Mouse (Mus musculus): ENCODE data around the gene Ung. TPM values are rescaled to one million over a fixed set of nuclear protein-coding genes. Genes with fewer than 3 reads are reported as not detected.

Ung gene
- polyA plus RNA-seq, 1 experiment from 2014 or later = 15.1 TPM

- H3K27me3 ChIP-seq (ENCODE audit: control insufficient read depth, insufficient read depth, low read length) = no peaks in the 10 kb centered on the region
- no peak within 1 kb of the TSS for H3K4me2 ChIP-seq (replicated peaks; ENCODE audit: low read depth)
- H3K27ac ChIP-seq (replicated peaks) = peak within 1 kb of the TSS; percentile 30; the same call in 1 of the 2 replicates
- WGBS = 38% methylated on average over 19 of the region's 19 CpGs
- no peak for TF ChIP-seq EP300 (optimal IDR thresholded peaks at IDR 0.05)
- no peak for TF ChIP-seq CTCF (IDR thresholded peaks at IDR 0.05; ENCODE audit: low read depth)
- H3K4me3 ChIP-seq (ENCODE audit: low read depth, low read length) = no peak within 1 kb of the TSS
- ATAC-seq (ENCODE audit: low FRiP score, low TSS enrichment) (peak; percentile 58; the same call in 1 of the 2 replicates), DNase-seq (ENCODE audit: low spot score) (peak; percentile 51)
- no peak within 1 kb of the TSS for H3K9ac ChIP-seq (ENCODE audit: low read length)
- H3K4me1 ChIP-seq (replicated peaks; ENCODE audit: control insufficient read depth, insufficient read depth) = no peaks in the 10 kb centered on the region
- no peaks in the 10 kb centered on the region for H3K9me3 ChIP-seq (ENCODE audit: control insufficient read depth, low read length)
- no peaks in the 10 kb centered on the region for H3K36me3 ChIP-seq (ENCODE audit: control insufficient read depth, insufficient read depth, low read length)
These were observed 16.1 kb downstream of the Ung start, which contains the start of gene Acacb for GRCm38 (mm10) chr5:114146028-114146888. TSS of gene Acacb (plus strand) at chr5:114146535.

GRCm38 (mm10) chr5:114147043-114147972 is 17.1 kb downstream of the Ung start:
- Histone ChIP-seq H3K27ac (replicated peaks) (no peak overlapping the region), H3K4me3 (ENCODE audit: low read depth, low read length) (no peak overlapping the region), H3K27me3 (ENCODE audit: control insufficient read depth, insufficient read depth, low read length) (no peaks in the 10 kb centered on the region), H3K4me2 (replicated peaks; ENCODE audit: low read depth) (no peak overlapping the region), H3K9ac (ENCODE audit: low read length) (no peak overlapping the region), H3K36me3 (ENCODE audit: control insufficient read depth, insufficient read depth, low read length) (no peaks in the 10 kb centered on the region), H3K4me1 (replicated peaks; ENCODE audit: control insufficient read depth, insufficient read depth) (no peaks in the 10 kb centered on the region), H3K9me3 (ENCODE audit: control insufficient read depth, low read length) (no peaks in the 10 kb centered on the region)
- DNase-seq (ENCODE audit: low spot score) (no peak), ATAC-seq (ENCODE audit: low FRiP score, low TSS enrichment) (no peak)
- TF ChIP-seq CTCF (IDR thresholded peaks at IDR 0.05; ENCODE audit: low read depth) (no peak), EP300 (optimal IDR thresholded peaks at IDR 0.05) (no peak)
- 75% methylated on average over 14 of the region's 14 CpGs for WGBS

- ATAC-seq (ENCODE audit: low FRiP score, low TSS enrichment) (no peak), DNase-seq (ENCODE audit: low spot score) (no peak)
- Histone ChIP-seq H3K27ac (replicated peaks) (no peak overlapping the region), H3K36me3 (ENCODE audit: control insufficient read depth, insufficient read depth, low read length) (no peaks in the 10 kb centered on the region), H3K4me1 (replicated peaks; ENCODE audit: control insufficient read depth, insufficient read depth) (no peaks in the 10 kb centered on the region), H3K9ac (ENCODE audit: low read length) (no peak overlapping the region), H3K9me3 (ENCODE audit: control insufficient read depth, low read length) (no peaks in the 10 kb centered on the region), H3K4me3 (ENCODE audit: low read depth, low read length) (no peak overlapping the region), H3K27me3 (ENCODE audit: control insufficient read depth, insufficient read depth, low read length) (no peaks in the 10 kb centered on the region), H3K4me2 (replicated peaks; ENCODE audit: low read depth) (no peak overlapping the region)
- TF ChIP-seq CTCF (IDR thresholded peaks at IDR 0.05; ENCODE audit: low read depth) (no peak), EP300 (optimal IDR thresholded peaks at IDR 0.05) (no peak)
- WGBS = 77% methylated on average over 12 of the region's 12 CpGs
These were observed 22.3 kb downstream of the Ung start for GRCm38 (mm10) chr5:114152359-114153092.

GRCm38 (mm10) chr5:114153490-114153889 is 23.3 kb downstream of the Ung start:
- Histone ChIP-seq H3K27ac (replicated peaks) (no peak overlapping the region), H3K27me3 (ENCODE audit: control insufficient read depth, insufficient read depth, low read length) (no peaks in the 10 kb centered on the region), H3K4me1 (replicated peaks; ENCODE audit: control insufficient read depth, insufficient read depth) (no peaks in the 10 kb centered on the region), H3K4me2 (replicated peaks; ENCODE audit: low read depth) (0 out of 2 replicates have a peak overlapping the region, but pooled peaks have one; percentile 23), H3K9ac (ENCODE audit: low read length) (no peak overlapping the region), H3K9me3 (ENCODE audit: control insufficient read depth, low read length) (no peaks in the 10 kb centered on the region), H3K4me3 (ENCODE audit: low read depth, low read length) (no peak overlapping the region), H3K36me3 (ENCODE audit: control insufficient read depth, insufficient read depth, low read length) (no peaks in the 10 kb centered on the region)
- ATAC-seq (ENCODE audit: low FRiP score, low TSS enrichment) (peak; percentile 40; the same call in 1 of the 2 replicates), DNase-seq (ENCODE audit: low spot score) (peak; percentile 62)
- WGBS = 6% methylated on average over 12 of the region's 12 CpGs
- TF ChIP-seq EP300 (optimal IDR thresholded peaks at IDR 0.05) (no peak), CTCF (IDR thresholded peaks at IDR 0.05; ENCODE audit: low read depth) (peak; percentile 69)

- H3K4me2 ChIP-seq (replicated peaks; ENCODE audit: low read depth) = no peak overlapping the region
- no peak overlapping the region for H3K9ac ChIP-seq (ENCODE audit: low read length)
- H3K9me3 ChIP-seq (ENCODE audit: control insufficient read depth, low read length) = no peaks in the 10 kb centered on the region
- no peak overlapping the region; the same call in 1 of the 2 replicates for H3K27ac ChIP-seq (replicated peaks)
- no peak overlapping the region for H3K4me3 ChIP-seq (ENCODE audit: low read depth, low read length)
- ATAC-seq (ENCODE audit: low FRiP score, low TSS enrichment) (no peak), DNase-seq (ENCODE audit: low spot score) (no peak)
- WGBS = 65% methylated on average over 5 of the region's 5 CpGs
- H3K27me3 ChIP-seq (ENCODE audit: control insufficient read depth, insufficient read depth, low read length) = no peaks in the 10 kb centered on the region
- no peaks in the 10 kb centered on the region for H3K36me3 ChIP-seq (ENCODE audit: control insufficient read depth, insufficient read depth, low read length)
- H3K4me1 ChIP-seq (replicated peaks; ENCODE audit: control insufficient read depth, insufficient read depth) = no peaks in the 10 kb centered on the region
- TF ChIP-seq CTCF (IDR thresholded peaks at IDR 0.05; ENCODE audit: low read depth) (no peak), EP300 (optimal IDR thresholded peaks at IDR 0.05) (no peak)
These were observed 24.6 kb downstream of the Ung start for GRCm38 (mm10) chr5:114154765-114155164.

All from stomach, postnatal 0 days (tissue).